Mouse (Mus musculus): Measurements from ENCODE around the gene Zfp276.
A peak's percentile ranks its signal among the peaks of the same experiment; 100 is the strongest.
"Not testable (repeated sequence)": the region's sequence is repeated elsewhere in the genome, so short reads cannot be mapped to it uniquely, and the experiment has no call there.

Gene Zfp276

GRCm38 (mm10) chr8:123254099-123254885, at the start of gene Zfp276, which contains the start of gene Vps9d1:
Zfp276 (plus strand) TSS chr8:123254195.
Vps9d1 (minus strand) TSS chr8:123254348.
- DNase-seq (ENCODE audit: extremely low read depth, low read depth, low spot score), result no peak

DNA sequence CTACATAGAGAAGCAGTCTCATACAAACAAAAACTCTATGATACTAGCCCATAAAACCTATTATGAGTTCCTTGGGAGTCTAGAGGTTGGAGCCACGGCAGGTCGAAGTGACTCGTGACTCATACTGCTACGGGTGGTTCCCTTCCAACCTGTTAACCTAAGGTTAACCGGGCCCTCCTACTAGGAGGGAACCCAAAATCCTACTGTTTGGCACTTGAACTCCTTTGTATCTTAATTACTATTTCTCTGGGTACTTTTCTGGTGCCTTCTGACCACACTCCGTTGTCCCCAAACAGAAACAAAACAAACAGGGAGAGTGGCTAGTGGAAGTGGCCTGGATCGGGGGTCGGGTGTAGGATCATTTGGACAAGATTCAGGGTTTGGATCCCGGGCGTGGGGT, 42.1 kb upstream of the Zfp276 start:
- DNase-seq (ENCODE audit: extremely low read depth, low read depth, low spot score), result no peak

- no peak for DNase-seq (ENCODE audit: extremely low read depth, low read depth, low spot score)
These were observed 41.5 kb upstream of the Zfp276 start, which contains the start of the genes Chmp1a and Spata33 for GRCm38 (mm10) chr8:123212321-123213117. Chmp1a (minus strand) TSS chr8:123212763. Spata33 (plus strand) TSS chr8:123212832.

DNA sequence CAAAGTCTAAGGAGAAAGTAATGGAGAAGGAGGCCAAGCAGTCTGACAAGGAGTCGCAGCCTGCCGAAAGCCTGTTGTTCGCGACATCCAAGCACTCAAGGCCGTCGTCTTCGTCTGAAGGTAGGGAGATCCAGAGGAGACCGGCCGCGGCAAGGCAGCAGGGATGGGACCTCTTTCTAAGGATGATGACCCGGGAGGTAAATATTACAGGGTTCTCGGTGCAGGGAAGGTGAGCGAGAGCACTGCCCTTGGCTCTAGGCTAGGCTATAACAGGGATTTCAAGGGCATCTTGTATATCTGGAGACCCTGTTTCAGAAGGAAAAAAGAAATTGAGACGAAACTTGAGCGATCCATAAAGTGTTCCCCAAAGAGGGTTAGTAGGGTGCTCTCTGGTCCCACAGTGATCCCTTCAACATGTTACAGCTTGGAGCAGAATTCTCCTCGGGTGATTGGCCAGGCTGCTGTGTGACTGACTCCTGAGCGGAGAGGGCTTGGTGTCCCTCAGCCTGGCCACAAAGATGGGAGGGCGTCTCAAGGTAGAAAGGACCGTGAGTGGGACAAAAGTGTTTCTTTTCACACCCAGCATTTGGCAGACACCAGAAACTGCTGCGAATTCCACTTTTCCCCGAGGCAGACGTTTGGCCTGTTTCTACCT, 40.8 kb upstream of the Zfp276 start:
- DNase-seq (ENCODE audit: extremely low read depth, low read depth, low spot score), result no peak

DNA sequence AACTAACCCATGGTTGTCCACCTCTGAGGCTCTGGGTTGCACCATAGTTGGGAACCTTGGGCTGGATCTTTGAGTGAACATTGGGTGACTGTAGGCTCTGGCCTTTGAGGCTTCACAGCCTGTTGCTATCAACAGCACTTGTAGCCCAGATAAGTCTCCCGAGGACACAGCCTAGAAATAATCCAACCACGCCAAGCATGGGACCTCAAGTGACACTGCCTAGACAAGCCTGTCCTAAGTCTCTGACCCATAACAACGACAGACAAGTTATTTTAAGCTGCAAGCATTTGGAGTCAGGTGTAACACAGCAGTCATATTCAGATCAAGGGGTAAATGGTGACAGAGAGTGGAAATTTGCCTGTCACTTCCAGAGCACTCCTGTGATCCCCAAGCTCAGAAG, 38.6 kb upstream of the Zfp276 start:
- no peak for DNase-seq (ENCODE audit: extremely low read depth, low read depth, low spot score)

DNA sequence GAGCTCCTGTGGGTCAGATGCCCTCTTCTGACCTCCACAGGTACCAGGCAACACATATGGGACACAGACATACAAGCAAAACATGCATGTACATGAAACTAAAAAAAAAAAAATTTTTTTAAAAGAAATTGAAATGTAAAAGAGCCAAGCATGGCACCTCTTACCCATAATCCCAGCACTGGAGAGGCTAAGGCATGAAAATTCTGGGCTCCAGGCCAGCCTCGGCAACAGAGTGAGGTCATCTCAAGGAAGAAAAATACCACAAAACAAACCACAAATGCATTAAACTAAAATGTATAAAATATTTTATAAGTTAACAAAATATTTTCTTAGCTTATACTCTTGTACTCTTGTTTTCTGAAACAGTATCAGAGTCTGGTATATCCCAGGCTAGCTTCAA, 33.1 kb upstream of the Zfp276 start:
- no peak for DNase-seq (ENCODE audit: extremely low read depth, low read depth, low spot score)

GRCm38 (mm10) chr8:123224278-123225266, 29.4 kb upstream of the Zfp276 start, which contains the start of gene Cdk10:
Cdk10 (plus strand) TSS chr8:123224842.
- DNase-seq (ENCODE audit: extremely low read depth, low read depth, low spot score), result no peak

DNA sequence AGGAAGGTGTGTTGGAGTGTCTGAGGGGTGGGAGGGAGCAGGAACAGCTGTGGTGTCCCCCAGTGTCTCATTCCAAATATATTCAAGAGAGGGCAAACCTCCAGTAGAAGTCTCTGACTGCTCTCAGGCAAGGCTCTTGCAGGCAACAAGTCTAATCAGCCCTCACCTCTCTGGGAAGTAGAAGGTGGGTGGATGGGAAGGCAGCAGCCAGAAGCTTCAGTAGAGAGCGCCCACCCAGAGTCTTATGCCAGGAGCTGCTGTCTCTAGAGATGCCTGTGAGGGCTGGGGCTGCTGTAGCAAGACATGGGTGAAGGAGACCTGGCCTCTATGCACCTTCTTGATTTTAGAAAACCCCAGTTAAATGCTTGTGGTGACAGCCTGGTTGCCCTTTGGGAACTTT, 25.6 kb upstream of the Zfp276 start:
- DNase-seq (ENCODE audit: extremely low read depth, low read depth, low spot score), result no peak

GRCm38 (mm10) chr8:123230326-123230725, 23.7 kb upstream of the Zfp276 start:
- DNase-seq (ENCODE audit: extremely low read depth, low read depth, low spot score), result not testable (repeated sequence)

DNA sequence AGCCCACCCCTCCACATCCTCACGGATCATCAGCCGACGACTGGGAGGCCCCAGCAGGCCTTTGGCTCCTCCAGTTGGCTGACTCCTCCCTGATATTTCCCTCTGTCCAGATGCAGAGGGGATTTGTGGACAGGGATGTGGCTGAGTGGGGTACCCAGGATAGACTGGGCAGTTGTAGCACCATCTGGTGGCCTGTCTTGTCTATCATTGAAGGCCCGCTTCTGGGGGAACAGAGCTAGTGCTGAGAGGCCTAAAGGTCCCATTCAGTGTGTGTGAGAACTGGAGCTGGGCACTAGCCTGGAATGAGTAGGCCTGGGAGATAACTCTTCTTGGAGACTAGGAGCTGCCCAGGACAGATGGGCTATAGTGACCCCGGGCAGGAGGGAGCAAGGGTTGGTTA, 22.3 kb upstream of the Zfp276 start:
- DNase-seq (ENCODE audit: extremely low read depth, low read depth, low spot score), result no peak

- no peak for DNase-seq (ENCODE audit: extremely low read depth, low read depth, low spot score)
These were observed 21.4 kb upstream of the Zfp276 start for GRCm38 (mm10) chr8:123232553-123232952.

DNA sequence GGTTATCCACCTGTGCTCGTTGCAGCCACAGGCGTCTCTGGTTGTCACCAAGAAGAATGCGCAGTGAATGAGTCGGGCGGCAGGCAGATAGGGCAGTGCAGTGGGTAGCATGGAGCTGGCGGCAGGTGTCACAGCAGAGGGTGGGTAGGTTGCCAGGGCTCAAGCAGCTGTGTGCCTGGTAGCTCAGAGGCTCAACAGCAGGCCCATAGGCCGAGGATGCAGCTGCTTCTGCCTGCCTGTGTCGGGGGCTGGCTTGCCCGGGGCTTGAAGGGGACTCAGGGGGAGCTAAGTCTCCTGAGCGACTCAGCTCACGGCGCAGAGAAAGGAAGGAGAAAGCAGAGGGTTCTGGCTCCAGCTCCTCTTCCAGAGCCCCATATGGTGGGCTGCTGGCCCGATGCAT, 20.7 kb upstream of the Zfp276 start:
- no peak for DNase-seq (ENCODE audit: extremely low read depth, low read depth, low spot score)

- no peak for DNase-seq (ENCODE audit: extremely low read depth, low read depth, low spot score)
These were observed 20.2 kb upstream of the Zfp276 start for GRCm38 (mm10) chr8:123233760-123234159.

DNA sequence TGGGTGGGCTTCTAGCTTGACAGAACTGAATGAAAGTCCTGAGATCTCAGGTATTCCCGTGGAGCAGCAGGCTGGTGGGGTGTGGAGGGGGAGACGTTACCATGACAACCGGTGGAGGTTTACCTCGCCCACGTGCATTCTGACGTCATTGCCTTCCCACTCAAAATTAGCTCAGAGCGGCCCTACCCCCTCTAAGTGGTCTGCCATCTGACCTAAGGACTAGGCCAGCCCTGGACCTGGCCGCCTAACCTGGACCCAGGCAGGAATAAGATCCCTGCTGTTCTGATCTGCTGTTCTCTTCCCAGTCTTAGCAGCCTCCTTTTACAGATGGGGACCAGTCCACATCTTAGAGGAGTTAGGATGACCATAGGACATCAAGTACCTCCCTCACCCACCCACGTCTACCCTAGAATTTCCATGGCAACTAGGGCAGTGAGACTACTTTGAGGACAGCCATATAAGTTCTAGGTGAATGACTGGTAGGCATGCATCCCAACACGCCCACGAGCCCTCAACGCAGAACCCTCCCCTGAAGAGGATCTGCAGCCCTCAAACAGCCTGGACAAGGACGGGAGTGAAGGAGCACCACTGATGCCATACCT, 19.0 kb upstream of the Zfp276 start:
- DNase-seq (ENCODE audit: extremely low read depth, low read depth, low spot score), result no peak

- peak; percentile 84 for DNase-seq (ENCODE audit: extremely low read depth, low read depth, low spot score)
These were observed 18.2 kb upstream of the Zfp276 start, which contains the start of gene Spata2l for GRCm38 (mm10) chr8:123235520-123236497. Spata2l (minus strand) TSS chr8:123236233.

DNA sequence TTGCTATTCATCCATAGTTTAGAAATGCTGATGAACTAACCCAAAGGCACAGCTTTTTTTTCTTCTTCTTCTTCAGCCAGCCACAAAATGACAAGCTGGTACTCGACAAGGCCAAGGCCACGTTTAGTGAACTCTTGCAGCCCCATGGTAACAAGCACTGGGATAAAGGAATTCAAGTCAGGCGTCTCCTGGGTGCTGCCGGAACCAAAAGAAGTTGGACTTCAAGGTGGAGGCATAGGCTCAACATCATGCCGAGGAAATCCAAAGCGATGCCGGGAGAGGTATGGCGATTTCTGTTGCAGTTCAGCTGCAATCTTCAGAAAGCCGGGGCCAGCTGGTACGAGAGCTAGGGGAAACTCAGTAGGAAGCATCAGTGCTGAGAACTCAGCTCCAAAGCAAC, 14.6 kb upstream of the Zfp276 start:
- DNase-seq (ENCODE audit: extremely low read depth, low read depth, low spot score), result no peak

GRCm38 (mm10) chr8:123242107-123242923, 11.7 kb upstream of the Zfp276 start:
- no peak for DNase-seq (ENCODE audit: extremely low read depth, low read depth, low spot score)

DNA sequence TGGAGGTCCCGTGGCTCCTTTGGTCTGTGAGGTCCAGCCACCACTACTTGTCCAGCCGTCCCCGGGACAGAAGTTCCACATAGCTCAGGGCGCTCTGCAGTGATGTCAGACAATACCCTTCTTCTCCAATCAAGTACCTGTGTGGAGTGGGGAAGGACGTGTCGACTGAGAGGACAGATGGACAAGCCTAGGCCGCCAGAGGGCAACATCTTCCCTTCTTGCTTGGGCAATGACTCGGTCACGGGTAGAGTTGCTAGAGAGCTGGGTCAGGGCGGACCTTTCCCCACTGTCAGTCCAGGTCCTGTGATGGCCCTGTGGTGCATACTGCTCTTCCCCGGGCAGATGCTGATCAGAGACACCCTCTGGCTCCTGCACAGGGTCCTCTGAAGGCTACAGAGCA, 10.9 kb upstream of the Zfp276 start:
- DNase-seq (ENCODE audit: extremely low read depth, low read depth, low spot score), result no peak

Measured in fat pad, adult 2 months (tissue).